Mouse (Mus musculus): ENCODE results near the gene Sertad1.

Sertad1 gene

DNA sequence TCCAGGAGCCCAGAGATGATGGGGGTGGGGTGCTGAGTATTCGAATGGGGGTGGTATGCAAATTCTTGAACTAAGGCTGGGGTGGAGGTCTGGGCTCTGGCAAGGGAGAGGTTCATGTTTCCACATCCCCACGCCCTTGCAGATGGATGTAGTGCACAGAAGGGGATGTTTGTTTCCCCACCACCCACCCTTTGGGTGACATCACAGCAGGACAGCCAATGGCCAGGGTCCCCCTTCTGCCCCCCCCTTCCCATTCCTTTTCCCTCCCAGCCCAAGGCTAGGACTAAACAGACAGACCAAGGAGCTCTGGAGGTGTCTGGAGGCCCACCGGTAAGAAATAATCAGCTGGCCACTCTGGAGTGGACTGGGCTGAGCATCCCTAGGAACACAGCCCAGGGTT, 12.3 kb downstream of the Sertad1 start, which contains the start of gene Prx:
Gene Prx (plus strand): TSS at position 289 of the 400 bp plus-strand sequence.
- no peak for DNase-seq (ENCODE audit: low read depth, low spot score)

GRCm38 (mm10) chr7:27501620-27502019, 14.9 kb downstream of the Sertad1 start:
- DNase-seq (ENCODE audit: low read depth, low spot score): no peak

DNA sequence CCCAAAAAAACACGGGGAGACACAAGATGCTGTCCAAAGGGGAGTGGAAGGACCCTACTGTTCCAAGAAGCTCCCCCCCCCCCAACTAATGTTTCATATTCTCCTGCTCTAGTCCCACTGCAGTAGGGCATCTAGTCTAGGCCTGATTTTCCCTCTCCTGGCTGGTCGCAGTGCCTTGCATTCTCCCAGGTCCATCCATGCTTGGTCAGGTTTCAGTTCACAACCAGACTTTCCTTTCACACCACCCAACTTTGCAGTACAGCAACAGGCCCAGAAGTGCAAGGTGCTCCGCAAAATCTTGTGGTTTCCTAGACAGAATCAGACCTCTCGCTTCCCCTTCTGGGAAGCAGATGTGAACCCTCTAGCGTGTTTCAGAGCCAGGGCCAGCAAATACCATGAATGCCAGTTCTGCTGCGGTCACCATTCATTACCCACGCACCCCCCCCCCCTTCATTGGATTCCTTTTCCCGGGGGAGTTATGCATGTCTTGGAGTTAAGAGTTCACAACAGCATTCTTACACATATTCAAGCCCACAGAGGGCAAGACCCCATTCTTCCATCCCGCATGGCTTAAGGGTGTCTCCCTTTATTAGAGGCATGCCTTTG, 20.2 kb downstream of the Sertad1 start:
- DNase-seq (ENCODE audit: low read depth, low spot score): no peak

DNA sequence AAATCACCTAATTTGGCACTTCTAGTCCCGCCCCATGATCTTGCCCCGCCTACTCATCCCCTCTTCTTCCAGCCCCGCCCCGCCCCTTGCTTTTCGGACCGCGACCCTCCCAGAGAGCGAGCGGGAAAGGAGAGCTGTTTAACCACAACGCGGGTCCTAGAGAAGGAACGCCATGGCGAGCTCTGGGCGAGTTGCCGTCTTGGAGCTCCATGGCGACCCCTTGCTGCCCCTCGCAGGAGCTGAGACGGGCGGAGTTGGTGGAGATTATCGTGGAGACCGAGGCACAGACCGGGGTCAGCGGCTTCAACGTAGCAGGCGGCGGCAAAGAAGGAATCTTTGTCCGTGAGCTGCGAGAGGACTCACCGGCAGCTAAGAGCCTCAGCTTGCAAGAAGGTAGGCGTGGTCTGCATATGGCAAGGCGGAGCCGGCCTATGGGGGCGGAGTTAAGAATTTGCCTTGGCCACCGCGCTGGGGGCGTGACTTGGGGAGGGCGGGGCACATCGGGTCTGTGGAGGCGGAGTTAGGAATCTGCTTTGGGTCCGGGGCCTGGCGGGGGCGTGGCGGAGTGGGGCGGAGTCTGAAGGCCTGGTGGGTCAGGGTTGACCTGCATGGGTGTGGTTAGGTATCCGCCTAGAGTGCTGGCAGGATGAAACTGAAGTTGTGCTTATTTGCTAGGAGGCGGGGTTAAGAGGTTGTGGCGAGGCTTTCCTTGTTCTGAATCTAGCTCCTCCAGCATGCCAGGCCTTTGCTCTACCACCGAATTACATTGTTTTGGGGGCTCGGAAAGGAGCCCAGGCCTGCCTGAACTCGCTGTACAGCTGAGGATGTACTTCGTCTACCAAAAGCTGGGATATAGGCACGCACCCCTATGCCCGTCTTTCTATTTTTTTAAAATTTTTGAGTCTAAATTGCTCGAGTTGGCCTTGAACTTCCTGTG, 21.3 kb downstream of the Sertad1 start:
- DNase-seq (ENCODE audit: low read depth, low spot score): peak; percentile 96

GRCm38 (mm10) chr7:27508648-27509005, 21.9 kb downstream of the Sertad1 start:
- peak; percentile 84 for DNase-seq (ENCODE audit: low read depth, low spot score)

GRCm38 (mm10) chr7:27510809-27511208, 24.1 kb downstream of the Sertad1 start:
- DNase-seq (ENCODE audit: low read depth, low spot score): no peak

DNA sequence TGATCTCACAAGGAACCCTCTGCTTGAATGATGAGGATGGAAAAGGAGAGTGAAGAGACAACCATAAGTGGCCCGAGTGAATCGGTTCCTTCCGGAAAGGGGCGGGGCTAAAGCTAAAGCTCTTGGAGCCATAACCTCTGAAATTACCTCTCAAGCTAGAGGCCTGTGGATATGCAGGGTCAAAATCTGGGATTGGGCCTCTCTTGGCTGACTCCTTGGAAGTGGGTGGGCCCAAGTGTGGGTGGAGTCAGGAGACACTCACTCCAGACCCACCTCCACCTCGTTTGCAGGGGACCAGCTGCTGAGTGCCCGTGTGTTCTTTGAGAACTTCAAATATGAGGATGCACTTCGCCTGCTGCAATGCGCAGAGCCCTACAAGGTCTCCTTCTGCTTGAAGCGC, 28.3 kb downstream of the Sertad1 start:
- DNase-seq (ENCODE audit: low read depth, low spot score): no peak

DNA sequence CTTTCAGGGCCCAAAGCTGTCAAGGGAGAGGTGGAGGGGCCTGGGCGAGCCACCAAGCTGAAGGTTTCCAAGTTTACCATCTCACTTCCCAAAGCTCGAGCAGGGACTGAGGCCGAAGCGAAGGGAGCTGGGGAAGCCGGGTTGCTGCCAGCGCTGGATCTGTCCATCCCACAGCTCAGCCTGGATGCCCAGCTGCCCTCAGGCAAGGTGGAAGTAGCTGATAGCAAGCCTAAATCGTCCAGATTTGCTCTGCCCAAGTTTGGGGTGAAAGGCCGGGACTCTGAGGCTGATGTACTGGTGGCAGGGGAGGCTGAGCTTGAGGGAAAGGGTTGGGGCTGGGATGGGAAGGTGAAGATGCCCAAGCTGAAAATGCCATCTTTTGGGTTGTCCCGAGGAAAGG, 31.6 kb downstream of the Sertad1 start:
- DNase-seq (ENCODE audit: low read depth, low spot score): no peak

DNA sequence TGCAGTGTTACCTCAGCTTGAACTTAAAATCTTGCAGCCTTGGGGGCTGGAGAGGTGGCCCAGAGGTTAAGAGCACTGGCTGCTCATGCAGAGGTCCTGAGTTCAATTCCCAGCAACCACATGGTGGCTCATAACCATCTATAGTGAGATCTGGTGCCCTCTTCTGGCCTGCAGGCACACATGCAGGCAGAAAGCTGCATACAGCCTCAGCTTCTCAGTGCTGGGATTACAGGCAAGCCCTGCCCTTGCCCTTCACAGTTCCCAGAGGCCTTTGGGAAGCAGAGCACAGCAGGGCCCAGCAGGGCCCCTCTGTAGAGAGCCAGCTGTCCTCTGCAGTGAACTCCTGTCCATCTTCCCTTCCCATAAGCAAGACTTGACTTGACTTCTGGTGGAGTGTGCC, 33.4 kb downstream of the Sertad1 start:
- no peak for DNase-seq (ENCODE audit: low read depth, low spot score)

GRCm38 (mm10) chr7:27520599-27520998, 33.9 kb downstream of the Sertad1 start:
- no peak for DNase-seq (ENCODE audit: low read depth, low spot score)

DNA sequence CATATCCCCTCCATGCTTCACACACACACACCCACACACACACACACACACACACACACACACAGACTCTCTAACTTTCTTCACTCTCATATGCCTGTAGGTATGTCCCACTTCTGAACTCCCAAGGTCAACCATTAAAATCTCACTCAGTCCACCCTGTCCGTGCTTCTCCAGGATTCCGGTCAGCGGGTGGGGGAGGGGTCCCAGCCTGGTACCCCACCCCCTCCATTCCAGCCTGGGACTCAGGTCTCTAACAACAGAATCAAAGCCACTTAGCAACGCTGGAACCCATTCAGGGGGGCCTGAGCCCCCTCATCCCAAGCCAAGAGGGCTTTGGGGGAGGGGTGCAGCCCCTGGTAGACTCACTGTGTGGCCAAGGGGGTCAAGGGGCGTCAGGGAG, 36.3 kb downstream of the Sertad1 start, which contains the start of gene Hipk4:
Gene Hipk4 (plus strand): TSS at position 301 of the 400 bp plus-strand sequence.
- DNase-seq (ENCODE audit: low read depth, low spot score): no peak

DNA sequence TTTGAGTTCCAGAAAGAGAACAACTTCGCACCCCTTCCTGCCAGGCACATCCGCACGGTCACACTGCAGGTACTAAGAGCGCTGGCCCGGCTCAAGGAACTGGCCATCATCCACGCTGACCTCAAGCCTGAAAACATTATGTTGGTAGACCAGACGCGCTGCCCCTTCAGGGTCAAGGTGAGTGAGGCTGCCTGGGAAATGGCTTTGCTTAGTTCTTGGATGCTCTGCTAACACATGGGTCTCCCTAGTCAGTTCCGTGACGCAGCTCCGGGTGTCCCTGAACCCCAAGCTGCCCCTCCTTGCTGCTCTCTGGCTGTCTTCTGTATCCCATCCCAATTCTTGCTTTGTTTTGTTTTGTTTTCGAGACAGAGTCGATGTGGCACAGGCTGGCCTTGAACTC, 37.1 kb downstream of the Sertad1 start:
- no peak for DNase-seq (ENCODE audit: low read depth, low spot score)

DNA sequence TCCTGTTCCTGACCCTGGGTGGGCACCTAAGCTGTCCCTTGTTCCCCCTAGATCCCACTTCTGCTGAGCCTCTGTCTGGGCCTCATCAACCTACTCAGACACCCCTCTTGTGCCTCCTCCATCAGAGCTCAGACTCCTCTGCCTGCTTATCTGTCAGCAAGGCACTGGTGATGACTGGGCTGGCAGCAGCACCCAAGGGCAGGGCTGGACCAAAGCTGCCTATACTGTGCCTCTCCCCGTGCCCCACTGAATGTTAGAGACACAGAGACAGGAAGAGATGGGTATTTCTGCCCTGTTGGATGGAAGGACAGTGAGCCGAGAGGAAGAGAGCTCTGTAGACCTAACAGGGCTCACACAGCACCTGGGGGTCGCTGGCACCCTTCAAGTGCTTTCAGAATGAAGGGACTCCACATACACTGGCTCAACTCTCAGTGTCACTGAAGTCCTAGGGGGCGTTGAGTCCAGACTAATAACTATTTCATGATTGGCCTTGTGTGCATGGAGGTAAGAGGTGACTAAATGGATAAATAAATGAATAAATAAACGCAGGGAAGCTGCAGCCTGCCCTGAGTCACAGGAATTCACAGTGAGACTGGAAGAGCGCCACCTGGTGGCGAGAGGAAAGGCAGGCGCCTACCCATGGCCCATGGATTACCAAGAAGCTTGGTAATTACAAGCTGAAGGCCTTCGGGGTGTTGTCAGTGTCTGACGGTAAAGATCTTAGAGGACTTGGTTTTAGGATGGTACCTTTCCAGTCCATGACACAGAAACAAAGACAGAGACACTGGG, 39.5 kb downstream of the Sertad1 start:
- DNase-seq (ENCODE audit: low read depth, low spot score): peak; percentile 78

GRCm38 (mm10) chr7:27529070-27529469, 42.4 kb downstream of the Sertad1 start:
- DNase-seq (ENCODE audit: low read depth, low spot score): no peak

DNA sequence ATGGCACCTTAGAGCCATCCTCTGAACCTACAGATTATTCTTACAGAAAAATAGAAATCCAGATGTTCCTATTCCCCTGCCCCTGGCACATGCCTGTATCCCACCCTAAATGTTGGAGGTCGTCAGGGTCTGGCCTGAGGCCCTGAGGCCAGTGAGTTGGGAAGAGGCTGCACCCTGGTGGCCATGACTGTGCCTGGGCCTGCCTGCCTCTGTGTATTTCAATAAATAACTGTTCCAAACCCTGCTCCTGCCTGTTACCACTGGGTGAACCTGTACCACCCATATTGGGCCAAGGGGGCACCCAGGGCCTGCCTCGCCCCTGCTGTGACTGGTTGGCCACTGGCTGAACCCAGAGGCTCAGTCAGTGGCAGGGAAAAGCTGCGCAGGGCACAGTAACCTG, 44.2 kb downstream of the Sertad1 start:
- DNase-seq (ENCODE audit: low read depth, low spot score): no peak

GRCm38 (mm10) chr7:27531707-27532106, 45.0 kb downstream of the Sertad1 start:
- DNase-seq (ENCODE audit: low read depth, low spot score): no peak

DNA sequence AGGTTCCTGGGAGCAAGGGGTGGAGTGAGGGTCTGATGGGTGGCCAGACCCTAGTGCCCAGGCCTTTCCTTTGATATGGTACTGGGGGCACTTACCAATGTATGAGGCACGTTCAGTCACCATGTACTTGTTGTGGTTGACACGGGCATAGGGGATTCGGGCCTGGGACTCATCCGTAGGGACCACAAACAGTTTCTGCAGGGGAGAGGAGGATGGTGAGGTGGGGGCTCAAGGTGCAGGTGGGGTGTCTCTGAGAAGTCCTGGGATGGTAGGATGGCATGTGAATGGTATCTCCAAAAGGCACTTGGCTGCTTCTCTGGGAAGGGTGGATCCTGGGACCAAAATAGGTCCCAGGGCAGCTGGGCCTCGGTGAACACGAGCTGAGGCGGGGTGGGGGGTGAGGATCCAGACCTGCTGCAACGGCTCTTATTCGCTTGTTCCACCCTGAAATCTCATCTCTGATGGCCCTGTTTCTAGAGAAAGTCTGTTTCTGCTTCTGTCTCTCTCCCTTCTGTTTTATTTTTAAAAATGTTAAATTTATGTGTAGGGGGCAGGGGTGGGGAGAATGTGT, 45.9 kb downstream of the Sertad1 start:
- no peak for DNase-seq (ENCODE audit: low read depth, low spot score)

DNA sequence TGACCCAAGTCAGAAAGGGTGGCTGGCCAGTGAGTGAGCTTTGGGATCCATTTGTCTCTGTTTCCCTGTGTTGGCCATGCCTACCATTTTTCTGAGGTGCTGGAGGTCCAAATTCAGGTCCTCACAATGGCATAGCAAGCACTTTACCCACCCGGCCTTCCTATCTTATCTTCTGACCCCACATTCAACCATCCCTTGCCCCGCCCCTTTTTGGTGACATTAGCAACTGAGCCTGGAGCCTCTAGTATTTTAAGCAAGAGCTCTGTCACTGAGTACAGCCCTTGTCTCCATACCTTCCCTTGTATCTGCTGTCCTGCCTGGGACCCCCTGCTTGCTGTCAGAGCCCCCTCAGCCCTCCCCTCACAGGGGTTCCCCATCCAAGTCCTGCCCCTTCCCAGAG, 48.7 kb downstream of the Sertad1 start:
- DNase-seq (ENCODE audit: low read depth, low spot score): no peak

DNA sequence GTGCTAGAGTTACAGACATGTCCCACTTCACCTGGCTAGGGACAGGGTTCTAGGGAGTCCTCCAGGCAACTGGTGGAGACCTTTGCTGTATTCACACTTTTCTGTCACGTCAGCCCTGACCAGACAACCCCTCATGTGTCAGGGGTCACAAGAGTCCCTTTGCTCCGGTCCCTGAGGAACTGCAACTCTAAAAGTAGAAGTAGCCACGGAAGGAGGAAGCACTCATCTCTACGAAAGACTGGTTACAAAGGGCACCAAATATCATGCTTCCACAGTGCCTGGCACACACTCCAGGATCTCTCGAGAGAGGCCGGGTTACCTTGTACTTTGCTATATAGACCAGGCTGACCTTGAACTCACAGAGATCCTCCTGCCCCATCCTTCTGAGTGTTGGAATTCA, 49.9 kb downstream of the Sertad1 start:
- no peak for DNase-seq (ENCODE audit: low read depth, low spot score)

GRCm38 (mm10) chr7:27537998-27538397, 51.3 kb downstream of the Sertad1 start:
- DNase-seq (ENCODE audit: low read depth, low spot score): no peak

GRCm38 (mm10) chr7:27538797-27539196, 52.1 kb downstream of the Sertad1 start:
- DNase-seq (ENCODE audit: low read depth, low spot score): no peak
